ENCODE assay signal across 13 mouse cellular contexts in genomic region chr4:150926924-150927705, GRCm38 (mm10). TPM values are rescaled to one million over a fixed set of nuclear protein-coding genes. Genes with fewer than 3 reads are reported as not detected.
A peak's percentile ranks its signal among the peaks of the same experiment; 100 is the strongest.
DNase-seq lines count a peak whose midpoint lies in the region; ATAC-seq and TF ChIP-seq lines count a peak whose summit lies in the region.
"Had no signal": no experiment of that assay in that cellular context is flagged by ENCODE, and none has a peak within 500 bp of the region (broad histone marks: within the 10 kb centered on the region; RNA-seq: fewer than 3 reads in every experiment).

No protein-coding gene starts in this region.

- peak; percentile 76 for DNase-seq in embryo, embryonic 10 days (ENCODE audit: low spot score)
- no peak for DNase-seq in embryo, embryonic 9.5 days (ENCODE audit: extremely low spot score)
- DNase-seq in midbrain, postnatal 0 days (ENCODE audit: low spot score) = peak; percentile 41
- peak; percentile 65 for DNase-seq in embryo, embryonic 11 days
- DNase-seq in splenic B cell, adult 2 months (ENCODE audit: low read depth, low spot score) = peak; percentile 26
- DNase-seq in adrenal gland, adult (ENCODE audit: inconsistent age in 2 of 2, low spot score in 1 of 2) = no peak
- no peak for DNase-seq in adrenal gland, postnatal 4 days (ENCODE audit: low spot score in 2 of 2)
- DNase-seq: cerebellum, adult 18-20 months; heart, postnatal 4 days; kidney, postnatal 25 days; liver, embryonic 13.5 days had no signal

- no peaks in the 10 kb centered on the region for H3K36me3 ChIP-seq in midbrain, postnatal 0 days (ENCODE audit: insufficient read depth, low read length)
- no peaks in the 10 kb centered on the region for H3K36me3 ChIP-seq in midbrain, embryonic 13.5 days
- no peaks in the 10 kb centered on the region for H3K36me3 ChIP-seq in splenic B cell, adult 2 months (ENCODE audit: control insufficient read depth, insufficient read depth, low read length, poor library complexity, severe bottlenecking)
- H3K36me3 ChIP-seq: embryonic facial prominence, embryonic 15.5 days; liver, embryonic 13.5 days had no signal

- no peak overlapping the region for H3K27ac ChIP-seq in midbrain, postnatal 0 days (ENCODE audit: low read depth, low read length)
- H3K27ac ChIP-seq in midbrain, embryonic 13.5 days = no peak overlapping the region
- H3K27ac ChIP-seq: embryonic facial prominence, embryonic 15.5 days; liver, embryonic 13.5 days had no signal

- no peak for ATAC-seq in midbrain, postnatal 0 days (ENCODE audit: low FRiP score)
- no peak for ATAC-seq in midbrain, embryonic 13.5 days

- no peaks in the 10 kb centered on the region for H3K27me3 ChIP-seq in midbrain, postnatal 0 days (ENCODE audit: insufficient read depth, low read length)
- H3K27me3 ChIP-seq in midbrain, embryonic 13.5 days = no peaks in the 10 kb centered on the region
- no peaks in the 10 kb centered on the region for H3K27me3 ChIP-seq in splenic B cell, adult 2 months (ENCODE audit: control insufficient read depth, insufficient read depth, low read length, poor library complexity, severe bottlenecking)
- H3K27me3 ChIP-seq: liver, embryonic 13.5 days had no signal

- no peaks in the 10 kb centered on the region for H3K9me3 ChIP-seq in midbrain, postnatal 0 days (ENCODE audit: low read length)
- H3K9me3 ChIP-seq in midbrain, embryonic 13.5 days = no peaks in the 10 kb centered on the region
- H3K9me3 ChIP-seq: embryonic facial prominence, embryonic 15.5 days; liver, embryonic 13.5 days had no signal

- H3K9ac ChIP-seq in midbrain, postnatal 0 days (replicated peaks; ENCODE audit: low read length, poor library complexity, severe bottlenecking) = no peak overlapping the region
- no peak overlapping the region for H3K9ac ChIP-seq in midbrain, embryonic 13.5 days (replicated peaks)
- H3K9ac ChIP-seq: embryonic facial prominence, embryonic 15.5 days; liver, embryonic 13.5 days had no signal

- H3K4me2 ChIP-seq in midbrain, postnatal 0 days (ENCODE audit: low read depth, low read length, poor library complexity, severe bottlenecking) = peak overlapping the region; percentile 1; the same call in 1 of the 2 replicates
- H3K4me2 ChIP-seq in midbrain, embryonic 13.5 days (replicated peaks) = no peak overlapping the region
- H3K4me2 ChIP-seq: embryonic facial prominence, embryonic 15.5 days; liver, embryonic 13.5 days had no signal

- TF ChIP-seq CTCF in midbrain, postnatal 0 days (IDR thresholded peaks at IDR 0.05) = no peak

- no peaks in the 10 kb centered on the region for H3K4me1 ChIP-seq in midbrain, postnatal 0 days (ENCODE audit: insufficient read depth, low read length)
- 0 out of 2 replicates have a peak, but pooled peaks cover 5% of the 10 kb centered on the region for H3K4me1 ChIP-seq in midbrain, embryonic 13.5 days (replicated peaks)
- H3K4me1 ChIP-seq: embryonic facial prominence, embryonic 15.5 days had no signal

- H3K4me3 ChIP-seq in midbrain, postnatal 0 days (ENCODE audit: low read depth, low read length) = no peak overlapping the region
- H3K4me3 ChIP-seq in midbrain, embryonic 13.5 days (replicated peaks) = no peak overlapping the region
- H3K4me3 ChIP-seq: embryonic facial prominence, embryonic 15.5 days; liver, embryonic 13.5 days had no signal

- WGBS in midbrain, postnatal 0 days = 46% methylated on average over 13 of the region's 14 CpGs
- 55% methylated on average over 14 of the region's 14 CpGs for WGBS in midbrain, embryonic 13.5 days

RNA-seq across cellular contexts. Expression of gene Tnfrsf9, which starts 12.8 kb away (rescaled TPM):
- not detected in 2 replicates for total RNA-seq in midbrain, postnatal 0 days (2014; rRNA removed)
- 0.25 and 0.29 TPM in 2 replicates for polyA plus RNA-seq in midbrain, postnatal 0 days (2015; fragmentation: Nextera tagmentation; extraction: Ambion mirVana)
- polyA plus RNA-seq in midbrain, embryonic 13.5 days (2015; fragmentation: Nextera tagmentation; extraction: Ambion mirVana) = 0.12 and 0.16 TPM in 2 replicates
- under 1 TPM in 1 of 2 experiments, not detected in 1; 0.17 TPM for total RNA-seq in adrenal gland, postnatal 4 days (2021)

RNA-seq across cellular contexts. Expression of gene Park7, which starts 12.9 kb away (rescaled TPM):
- total RNA-seq in midbrain, postnatal 0 days (2014; rRNA removed) = 167 and 180 TPM in 2 replicates
- polyA plus RNA-seq in midbrain, postnatal 0 days (2015; fragmentation: Nextera tagmentation; extraction: Ambion mirVana) = 427 and 453 TPM in 2 replicates
- polyA plus RNA-seq in midbrain, embryonic 13.5 days (2015; fragmentation: Nextera tagmentation; extraction: Ambion mirVana) = 373 and 377 TPM in 2 replicates
- 100 to 1,000 TPM; 252 to 253 TPM for total RNA-seq in adrenal gland, postnatal 4 days (2021)

Comparison
In these comparisons a context has a peak if more than half of its experiments do, and no peak if none do; other contexts are left out.
1. DNase-seq: peak in embryo, embryonic 10 days (single experiment), midbrain, postnatal 0 days (single experiment), embryo, embryonic 11 days (single experiment) and splenic B cell, adult 2 months (single experiment); none in embryo, embryonic 9.5 days (single experiment), adrenal gland, adult (0 of 2) and adrenal gland, postnatal 4 days (0 of 2).